Mouse (Mus musculus) kidney, adult 8-10 months (tissue): ENCODE data around the gene Serpinf1.
"Not testable (repeated sequence)": the region's sequence is repeated elsewhere in the genome, so short reads cannot be mapped to it uniquely, and the experiment has no call there.

Source experiments
- DNase-seq, 2 experiments: peaks; one replicate each; pipeline ENCODE4 v3.0.0; 2022

Gene Serpinf1

GRCm38 (mm10) chr11:75421375-75422012, 1.0 kb downstream of the Serpinf1 start:
- no peak for DNase-seq

GRCm38 (mm10) chr11:75420810-75421374, 1.6 kb downstream of the Serpinf1 start:
- DNase-seq: no peak

- DNase-seq: no peak
These were observed 2.5 kb downstream of the Serpinf1 start for GRCm38 (mm10) chr11:75420037-75420436.

GRCm38 (mm10) chr11:75415994-75416393, 6.5 kb downstream of the Serpinf1 start:
- DNase-seq: no peak

GRCm38 (mm10) chr11:75415096-75415495, 7.4 kb downstream of the Serpinf1 start:
- DNase-seq: no peak

GRCm38 (mm10) chr11:75410591-75410990, 11.9 kb downstream of the Serpinf1 start:
- DNase-seq: no peak

GRCm38 (mm10) chr11:75409679-75410575, 12.6 kb downstream of the Serpinf1 start:
- peak; percentile 28 to 31 for DNase-seq

- peak in 1 of 2 experiments; percentile 77 for DNase-seq
These were observed 15.6 kb downstream of the Serpinf1 start for GRCm38 (mm10) chr11:75406865-75407264.

GRCm38 (mm10) chr11:75406104-75406503, 16.4 kb downstream of the Serpinf1 start:
- DNase-seq: no peak

GRCm38 (mm10) chr11:75404801-75405200, 17.7 kb downstream of the Serpinf1 start:
- DNase-seq: no peak

GRCm38 (mm10) chr11:75403301-75404052, 19.0 kb downstream of the Serpinf1 start:
- no peak for DNase-seq

GRCm38 (mm10) chr11:75402271-75402690, 20.2 kb downstream of the Serpinf1 start:
- DNase-seq: peak; percentile 71 to 77

- no peak for DNase-seq
These were observed 22.4 kb downstream of the Serpinf1 start for GRCm38 (mm10) chr11:75400099-75400498.

- no peak for DNase-seq
These were observed 23.1 kb downstream of the Serpinf1 start for GRCm38 (mm10) chr11:75399411-75399841.

- no peak for DNase-seq
These were observed 25.0 kb downstream of the Serpinf1 start for GRCm38 (mm10) chr11:75397452-75397851.

- no peak for DNase-seq
These were observed 26.9 kb downstream of the Serpinf1 start for GRCm38 (mm10) chr11:75395611-75396010.

- DNase-seq: not testable (repeated sequence)
These were observed 39.0 kb downstream of the Serpinf1 start for GRCm38 (mm10) chr11:75383529-75383928.

GRCm38 (mm10) chr11:75378786-75379185, 43.7 kb downstream of the Serpinf1 start:
- not testable (repeated sequence) for DNase-seq

GRCm38 (mm10) chr11:75377125-75377524, 45.4 kb downstream of the Serpinf1 start:
- no peak for DNase-seq
